Mouse (Mus musculus): ENCODE measurements around the gene Olfr476.
"Not testable (repeated sequence)": the region's sequence is repeated elsewhere in the genome, so short reads cannot be mapped to it uniquely, and the experiment has no call there.

Olfr476 gene

GRCm38 (mm10) chr7:107964503-107964902 is at the start of gene Olfr476:
Olfr476 (plus strand) TSS chr7:107964803.
- no peak for DNase-seq (ENCODE audit: low read depth, low spot score)

DNA sequence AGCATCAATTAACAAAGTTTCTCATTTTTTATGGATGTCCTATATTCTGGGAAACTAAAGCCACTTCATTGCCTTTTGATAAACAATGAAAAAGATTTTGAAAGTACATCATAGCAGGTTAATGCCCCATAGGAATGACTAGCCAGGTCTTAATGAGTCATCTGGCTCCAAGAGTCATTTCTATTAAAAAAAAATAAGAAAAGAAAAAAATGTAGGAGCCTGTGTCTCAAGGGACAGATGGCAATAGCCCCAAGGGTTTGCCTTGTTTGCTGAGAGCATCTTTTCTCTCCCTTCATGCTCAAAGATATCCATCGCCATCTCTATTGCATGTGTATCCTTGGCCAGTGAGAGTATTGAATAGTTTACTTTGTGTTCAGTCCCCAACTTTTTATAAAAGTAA is 34.5 kb upstream of the Olfr476 start, which contains the start of gene Olfr473:
Olfr473 (plus strand) TSS at position 301 of the 400 bp plus-strand sequence.
- DNase-seq (ENCODE audit: low read depth, low spot score): no peak

- DNase-seq (ENCODE audit: low read depth, low spot score): not testable (repeated sequence)
Observed at GRCm38 (mm10) chr7:107952539-107952938, 12.1 kb upstream of the Olfr476 start.

- no peak for DNase-seq (ENCODE audit: low read depth, low spot score)
Observed at GRCm38 (mm10) chr7:107954343-107954742, 10.3 kb upstream of the Olfr476 start, which contains the start of gene Olfr474. Olfr474 (plus strand) TSS chr7:107954643.

DNA sequence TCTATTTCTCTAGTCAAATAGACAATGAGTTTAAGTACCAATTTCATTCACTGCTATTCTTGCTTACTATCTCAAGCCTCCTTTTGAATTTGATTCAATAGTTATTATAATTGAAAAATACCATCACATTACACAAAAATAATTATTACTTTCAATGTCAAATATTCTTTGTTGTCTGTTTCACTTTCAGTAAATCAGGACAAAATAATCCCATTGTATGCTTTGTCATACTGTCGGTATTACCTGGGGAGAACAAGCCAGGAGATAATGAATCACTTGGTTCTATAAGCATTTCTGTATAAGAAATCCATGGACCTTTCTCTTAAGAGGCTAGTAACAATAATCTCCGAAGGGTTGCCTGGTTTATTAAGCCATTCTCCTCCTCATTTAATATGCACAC is 21.8 kb downstream of the Olfr476 start, which contains the start of gene Olfr477:
Olfr477 (plus strand) TSS at position 301 of the 400 bp plus-strand sequence.
- no peak for DNase-seq (ENCODE audit: low read depth, low spot score)

DNA sequence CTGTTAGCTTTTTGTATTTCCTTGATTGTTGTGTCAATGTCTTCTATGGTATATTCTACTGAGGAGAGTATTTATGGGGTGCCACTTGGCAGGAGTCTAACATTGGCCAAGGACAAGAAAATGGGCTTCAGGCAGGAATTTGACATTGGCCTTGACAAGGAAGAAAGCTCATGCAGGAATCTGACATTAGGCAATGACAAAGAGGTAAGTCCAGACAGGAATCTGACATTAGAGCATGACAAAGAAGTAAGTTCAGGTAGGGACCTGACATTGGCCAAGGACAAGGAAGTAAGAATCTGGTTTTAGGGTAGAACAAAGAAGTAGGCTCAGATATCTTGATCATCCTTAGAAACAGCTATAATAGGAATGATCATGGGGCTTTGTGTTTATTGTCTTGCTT is 49.7 kb downstream of the Olfr476 start:
- not testable (repeated sequence) for DNase-seq (ENCODE audit: low read depth, low spot score)
